Mouse (Mus musculus): ENCODE data around the gene Rnf215. TPM values are rescaled to one million over a fixed set of nuclear protein-coding genes. Genes with fewer than 3 reads are reported as not detected.
A peak's percentile ranks its signal among the peaks of the same experiment; 100 is the strongest.

Rnf215 gene
- polyA plus RNA-seq, 1 experiment from 2014 or later: 34.8 TPM

DNA sequence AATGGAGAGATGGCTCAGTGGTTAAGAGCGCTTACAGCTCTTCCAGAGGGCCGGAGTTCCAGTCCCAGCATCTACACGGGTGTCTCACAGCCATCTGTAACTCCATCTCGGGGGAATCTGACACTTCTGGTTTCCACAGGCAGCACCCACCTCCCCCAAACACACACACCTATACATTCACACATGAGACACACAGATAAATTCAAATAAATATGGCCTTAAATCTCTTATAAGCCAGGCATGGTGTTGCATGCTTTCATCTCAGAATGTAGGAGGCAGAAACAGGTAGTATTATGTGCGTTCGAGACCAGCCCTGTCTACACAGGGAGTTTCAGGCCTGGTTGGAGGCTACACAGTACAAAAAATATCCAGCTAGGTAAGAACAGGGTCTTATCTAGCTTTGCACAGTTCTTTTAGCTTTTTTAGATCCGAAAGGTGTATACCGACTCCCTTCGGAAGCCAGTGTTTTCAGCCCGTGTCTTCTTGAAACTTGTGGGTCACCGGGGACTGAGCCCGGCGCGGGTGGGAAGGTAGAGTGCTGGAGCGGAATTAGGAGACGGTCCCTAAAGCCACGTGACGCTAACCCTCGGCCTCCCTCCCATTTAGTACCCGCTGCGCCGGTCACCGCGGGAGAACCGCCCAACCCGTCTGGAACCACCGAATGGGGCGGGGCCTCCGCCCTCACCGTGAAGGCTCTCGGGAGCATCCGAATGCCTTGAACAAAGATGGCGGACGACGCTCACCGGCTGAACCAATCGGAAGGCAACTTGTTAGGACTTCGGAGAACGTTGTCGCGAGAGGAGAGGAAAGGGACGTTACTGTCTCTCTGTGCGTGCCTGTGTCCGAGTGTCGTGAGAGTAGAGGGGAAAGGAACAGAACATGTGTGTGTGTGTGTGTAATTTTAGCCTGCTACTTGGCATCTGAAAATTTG is 38.7 kb upstream of the Rnf215 start:
- peaks cover 17% of the 10 kb centered on the region for H3K4me1 ChIP-seq (ENCODE audit: control insufficient read depth, insufficient read depth, low read length)
- DNase-seq (ENCODE audit: low spot score) (peak; percentile 100), ATAC-seq (ENCODE audit: low read depth) (peak; percentile 95)
- H3K4me2 ChIP-seq (ENCODE audit: low read depth, low read length): peak overlapping the region; percentile 86
- peak overlapping the region; percentile 84 for H3K27ac ChIP-seq (replicated peaks; ENCODE audit: low read depth, low read length)
- no peaks in the 10 kb centered on the region for H3K9me3 ChIP-seq (ENCODE audit: control insufficient read depth, low read length)
- H3K36me3 ChIP-seq (ENCODE audit: control insufficient read depth, insufficient read depth, low read length): no peaks in the 10 kb centered on the region
- H3K27me3 ChIP-seq (replicated peaks; ENCODE audit: control insufficient read depth, insufficient read depth, low read length): no peaks in the 10 kb centered on the region
- H3K9ac ChIP-seq (ENCODE audit: low read depth, low read length): peak overlapping the region; percentile 85
- H3K4me3 ChIP-seq (ENCODE audit: low read depth, low read length): peak overlapping the region; percentile 57
- 2% methylated on average over 45 of the region's 45 CpGs for WGBS

DNA sequence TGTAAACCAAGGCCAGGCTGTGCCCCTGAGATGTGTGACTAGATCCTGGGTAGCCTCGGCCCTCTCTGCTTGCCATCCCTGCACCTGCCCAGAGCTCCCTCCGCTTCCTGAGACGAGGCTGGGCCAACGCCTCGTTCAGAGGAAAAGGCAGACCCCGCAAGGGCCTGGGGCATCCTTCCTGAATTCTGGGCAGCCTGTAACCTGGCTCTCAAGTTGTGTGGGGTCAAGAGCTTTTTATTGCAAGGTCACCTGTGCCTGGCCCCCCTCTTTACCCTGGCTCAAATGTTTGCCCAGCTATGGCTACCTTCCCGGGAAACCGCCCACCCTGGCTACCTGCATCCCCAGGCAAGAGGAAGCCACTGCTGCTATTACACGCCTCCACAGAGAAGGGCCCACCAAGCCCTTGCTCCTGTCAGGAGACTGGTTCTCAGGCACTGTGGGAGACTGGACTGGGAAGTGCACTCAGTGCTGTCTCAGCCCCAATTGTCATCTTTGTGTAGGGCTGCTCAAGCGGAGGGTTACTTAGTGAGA is 37.8 kb upstream of the Rnf215 start:
- Histone ChIP-seq H3K4me2 (ENCODE audit: low read depth, low read length) (peak overlapping the region; percentile 86), H3K27ac (replicated peaks; ENCODE audit: low read depth, low read length) (peak overlapping the region; percentile 84), H3K9ac (ENCODE audit: low read depth, low read length) (peak overlapping the region; percentile 85), H3K9me3 (ENCODE audit: control insufficient read depth, low read length) (no peaks in the 10 kb centered on the region), H3K36me3 (ENCODE audit: control insufficient read depth, insufficient read depth, low read length) (no peaks in the 10 kb centered on the region), H3K4me1 (ENCODE audit: control insufficient read depth, insufficient read depth, low read length) (peaks cover 17% of the 10 kb centered on the region), H3K4me3 (ENCODE audit: low read depth, low read length) (peak overlapping the region; percentile 57), H3K27me3 (replicated peaks; ENCODE audit: control insufficient read depth, insufficient read depth, low read length) (no peaks in the 10 kb centered on the region)
- ATAC-seq (ENCODE audit: low read depth) (no peak), DNase-seq (ENCODE audit: low spot score) (no peak)
- WGBS: 33% methylated on average over 9 of the region's 10 CpGs

- DNase-seq (ENCODE audit: low spot score) (no peak), ATAC-seq (ENCODE audit: low read depth) (no peak)
- Histone ChIP-seq H3K27me3 (replicated peaks; ENCODE audit: control insufficient read depth, insufficient read depth, low read length) (no peaks in the 10 kb centered on the region), H3K27ac (replicated peaks; ENCODE audit: low read depth, low read length) (no peak overlapping the region), H3K9ac (ENCODE audit: low read depth, low read length) (no peak overlapping the region), H3K4me1 (ENCODE audit: control insufficient read depth, insufficient read depth, low read length) (peaks cover 17% of the 10 kb centered on the region), H3K36me3 (ENCODE audit: control insufficient read depth, insufficient read depth, low read length) (no peaks in the 10 kb centered on the region), H3K4me3 (ENCODE audit: low read depth, low read length) (no peak overlapping the region), H3K4me2 (ENCODE audit: low read depth, low read length) (no peak overlapping the region), H3K9me3 (ENCODE audit: control insufficient read depth, low read length) (no peaks in the 10 kb centered on the region)
- WGBS: 55% methylated on average over 8 of the region's 8 CpGs
Observed at GRCm38 (mm10) chr11:4098120-4098519, 36.9 kb upstream of the Rnf215 start.

DNA sequence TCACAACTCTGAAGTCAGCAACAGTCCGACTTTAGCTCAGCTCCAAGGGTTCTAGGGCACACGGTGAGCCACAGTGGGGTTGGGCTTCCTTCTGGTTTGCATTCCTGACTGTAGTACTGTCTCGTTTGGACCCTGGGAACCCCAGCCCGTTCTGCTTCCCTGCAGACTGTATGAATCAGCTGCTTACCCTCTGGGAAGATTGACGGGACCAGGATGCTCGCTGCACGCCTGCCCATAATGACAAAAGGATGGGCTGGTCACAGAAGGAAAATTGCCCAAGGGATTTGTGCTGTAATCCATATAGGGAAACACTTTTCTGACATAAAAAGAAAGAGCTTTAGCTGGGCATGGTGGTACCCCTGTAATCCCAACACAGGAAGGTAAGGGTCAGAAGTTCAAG is 36.2 kb upstream of the Rnf215 start:
- H3K9me3 ChIP-seq (ENCODE audit: control insufficient read depth, low read length): no peaks in the 10 kb centered on the region
- DNase-seq (ENCODE audit: low spot score): no peak
- no peak for ATAC-seq (ENCODE audit: low read depth)
- H3K27me3 ChIP-seq (replicated peaks; ENCODE audit: control insufficient read depth, insufficient read depth, low read length): no peaks in the 10 kb centered on the region
- H3K4me2 ChIP-seq (ENCODE audit: low read depth, low read length): no peak overlapping the region
- no peak overlapping the region for H3K4me3 ChIP-seq (ENCODE audit: low read depth, low read length)
- no peaks in the 10 kb centered on the region for H3K36me3 ChIP-seq (ENCODE audit: control insufficient read depth, insufficient read depth, low read length)
- H3K27ac ChIP-seq (replicated peaks; ENCODE audit: low read depth, low read length): no peak overlapping the region
- H3K4me1 ChIP-seq (ENCODE audit: control insufficient read depth, insufficient read depth, low read length): peaks cover 17% of the 10 kb centered on the region
- 59% methylated on average over 7 of the region's 7 CpGs for WGBS
- H3K9ac ChIP-seq (ENCODE audit: low read depth, low read length): no peak overlapping the region

DNA sequence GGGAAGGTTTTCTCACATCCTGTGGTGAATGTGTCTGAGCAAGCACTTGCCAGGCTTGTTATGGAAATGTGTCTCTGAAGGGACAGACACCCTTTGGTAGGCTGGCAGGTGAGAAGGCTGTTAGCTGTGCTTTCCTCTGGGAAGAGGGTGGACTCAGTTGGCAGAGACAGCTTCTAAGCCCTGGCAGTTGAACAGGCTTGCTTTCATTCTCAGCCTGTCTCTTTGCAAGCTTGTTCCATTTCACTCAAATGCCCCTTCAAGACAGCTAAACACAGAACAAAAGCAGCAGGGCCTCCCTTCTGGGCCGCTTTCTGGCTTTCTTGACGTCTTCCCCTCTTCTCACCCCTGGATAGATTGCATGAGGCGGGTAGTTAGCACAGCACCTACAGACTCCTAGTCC is 35.6 kb upstream of the Rnf215 start:
- ATAC-seq (ENCODE audit: low read depth) (no peak), DNase-seq (ENCODE audit: low spot score) (no peak)
- no peaks in the 10 kb centered on the region for H3K27me3 ChIP-seq (replicated peaks; ENCODE audit: control insufficient read depth, insufficient read depth, low read length)
- no peak overlapping the region for H3K4me3 ChIP-seq (ENCODE audit: low read depth, low read length)
- no peak overlapping the region for H3K9ac ChIP-seq (ENCODE audit: low read depth, low read length)
- no peak overlapping the region for H3K27ac ChIP-seq (replicated peaks; ENCODE audit: low read depth, low read length)
- H3K9me3 ChIP-seq (ENCODE audit: control insufficient read depth, low read length): no peaks in the 10 kb centered on the region
- H3K4me1 ChIP-seq (ENCODE audit: control insufficient read depth, insufficient read depth, low read length): peaks cover 15% of the 10 kb centered on the region
- 77% methylated on average over 3 of the region's 3 CpGs for WGBS
- no peaks in the 10 kb centered on the region for H3K36me3 ChIP-seq (ENCODE audit: control insufficient read depth, insufficient read depth, low read length)
- no peak overlapping the region for H3K4me2 ChIP-seq (ENCODE audit: low read depth, low read length)

GRCm38 (mm10) chr11:4101851-4102250 is 33.2 kb upstream of the Rnf215 start:
- Histone ChIP-seq H3K4me2 (ENCODE audit: low read depth, low read length) (no peak overlapping the region), H3K9ac (ENCODE audit: low read depth, low read length) (no peak overlapping the region), H3K9me3 (ENCODE audit: control insufficient read depth, low read length) (no peaks in the 10 kb centered on the region), H3K27ac (replicated peaks; ENCODE audit: low read depth, low read length) (no peak overlapping the region), H3K4me1 (ENCODE audit: control insufficient read depth, insufficient read depth, low read length) (peaks cover 3% of the 10 kb centered on the region; the same call in 1 of the 2 replicates), H3K27me3 (replicated peaks; ENCODE audit: control insufficient read depth, insufficient read depth, low read length) (no peaks in the 10 kb centered on the region), H3K36me3 (ENCODE audit: control insufficient read depth, insufficient read depth, low read length) (no peaks in the 10 kb centered on the region), H3K4me3 (ENCODE audit: low read depth, low read length) (no peak overlapping the region)
- ATAC-seq (ENCODE audit: low read depth): no peak
- DNase-seq (ENCODE audit: low spot score): no peak
- 73% methylated on average over 5 of the region's 5 CpGs for WGBS

DNA sequence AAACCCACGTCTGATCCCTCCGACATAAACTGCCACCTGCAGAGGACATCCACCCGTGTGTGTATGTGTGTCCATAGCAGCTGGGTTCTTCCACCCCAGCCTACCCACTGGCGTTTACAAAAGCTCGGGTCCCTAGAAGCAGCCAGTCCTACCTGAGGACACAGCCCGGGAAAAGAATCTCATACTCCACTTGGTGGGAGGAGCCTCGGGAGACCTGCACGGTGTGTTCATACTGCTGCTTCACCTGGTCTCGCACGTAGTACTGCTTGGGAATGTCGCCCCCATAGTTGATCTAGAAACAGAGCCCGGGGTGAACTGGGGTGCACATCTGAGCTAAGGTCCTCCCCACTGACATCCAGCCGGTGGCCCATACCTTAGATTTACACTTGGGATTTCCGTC is 31.5 kb upstream of the Rnf215 start:
- no peak overlapping the region for H3K9ac ChIP-seq (ENCODE audit: low read depth, low read length)
- 69% methylated on average over 14 of the region's 14 CpGs for WGBS
- no peak overlapping the region for H3K4me3 ChIP-seq (ENCODE audit: low read depth, low read length)
- no peak for DNase-seq (ENCODE audit: low spot score)
- H3K36me3 ChIP-seq (ENCODE audit: control insufficient read depth, insufficient read depth, low read length): no peaks in the 10 kb centered on the region
- no peak overlapping the region for H3K27ac ChIP-seq (replicated peaks; ENCODE audit: low read depth, low read length)
- H3K27me3 ChIP-seq (replicated peaks; ENCODE audit: control insufficient read depth, insufficient read depth, low read length): no peaks in the 10 kb centered on the region
- ATAC-seq (ENCODE audit: low read depth): no peak
- H3K9me3 ChIP-seq (ENCODE audit: control insufficient read depth, low read length): no peaks in the 10 kb centered on the region
- no peaks in the 10 kb centered on the region for H3K4me1 ChIP-seq (ENCODE audit: control insufficient read depth, insufficient read depth, low read length)
- no peak overlapping the region for H3K4me2 ChIP-seq (ENCODE audit: low read depth, low read length)

DNA sequence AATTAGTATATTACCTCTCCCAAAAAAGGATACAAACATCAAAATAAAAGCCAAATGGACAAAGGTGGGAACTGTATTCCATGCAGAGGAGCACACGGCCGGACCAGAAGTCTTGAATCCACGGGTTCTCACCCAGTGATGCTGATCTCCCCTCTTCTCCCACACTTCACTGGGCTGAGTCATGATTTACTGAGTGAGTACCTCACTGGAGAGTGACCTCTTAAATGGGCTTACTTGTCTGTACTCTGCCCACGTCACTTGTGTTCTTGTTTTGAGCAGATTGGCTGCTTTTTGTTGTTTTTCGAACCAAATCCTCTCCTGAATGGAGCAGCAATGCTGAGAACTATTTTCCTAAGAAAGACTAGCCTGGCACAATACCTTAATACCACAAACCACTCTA is 30.0 kb upstream of the Rnf215 start:
- no peaks in the 10 kb centered on the region for H3K27me3 ChIP-seq (replicated peaks; ENCODE audit: control insufficient read depth, insufficient read depth, low read length)
- no peak overlapping the region for H3K4me2 ChIP-seq (ENCODE audit: low read depth, low read length)
- no peak overlapping the region for H3K27ac ChIP-seq (replicated peaks; ENCODE audit: low read depth, low read length)
- no peaks in the 10 kb centered on the region for H3K9me3 ChIP-seq (ENCODE audit: control insufficient read depth, low read length)
- H3K4me3 ChIP-seq (ENCODE audit: low read depth, low read length): no peak overlapping the region
- 79% methylated on average over 5 of the region's 5 CpGs for WGBS
- H3K36me3 ChIP-seq (ENCODE audit: control insufficient read depth, insufficient read depth, low read length): no peaks in the 10 kb centered on the region
- DNase-seq (ENCODE audit: low spot score): no peak
- no peak for ATAC-seq (ENCODE audit: low read depth)
- H3K4me1 ChIP-seq (ENCODE audit: control insufficient read depth, insufficient read depth, low read length): no peaks in the 10 kb centered on the region
- H3K9ac ChIP-seq (ENCODE audit: low read depth, low read length): no peak overlapping the region

GRCm38 (mm10) chr11:4105444-4105843 is 29.6 kb upstream of the Rnf215 start:
- 63% methylated on average over 6 of the region's 6 CpGs for WGBS
- no peak overlapping the region for H3K9ac ChIP-seq (ENCODE audit: low read depth, low read length)
- no peak for ATAC-seq (ENCODE audit: low read depth)
- H3K4me3 ChIP-seq (ENCODE audit: low read depth, low read length): no peak overlapping the region
- H3K9me3 ChIP-seq (ENCODE audit: control insufficient read depth, low read length): no peaks in the 10 kb centered on the region
- no peaks in the 10 kb centered on the region for H3K27me3 ChIP-seq (replicated peaks; ENCODE audit: control insufficient read depth, insufficient read depth, low read length)
- H3K4me1 ChIP-seq (ENCODE audit: control insufficient read depth, insufficient read depth, low read length): no peaks in the 10 kb centered on the region
- no peak for DNase-seq (ENCODE audit: low spot score)
- H3K36me3 ChIP-seq (ENCODE audit: control insufficient read depth, insufficient read depth, low read length): no peaks in the 10 kb centered on the region
- H3K4me2 ChIP-seq (ENCODE audit: low read depth, low read length): no peak overlapping the region
- no peak overlapping the region for H3K27ac ChIP-seq (replicated peaks; ENCODE audit: low read depth, low read length)
